ENCODE assay signal across 8 mouse cellular contexts in the genomic region with DNA sequence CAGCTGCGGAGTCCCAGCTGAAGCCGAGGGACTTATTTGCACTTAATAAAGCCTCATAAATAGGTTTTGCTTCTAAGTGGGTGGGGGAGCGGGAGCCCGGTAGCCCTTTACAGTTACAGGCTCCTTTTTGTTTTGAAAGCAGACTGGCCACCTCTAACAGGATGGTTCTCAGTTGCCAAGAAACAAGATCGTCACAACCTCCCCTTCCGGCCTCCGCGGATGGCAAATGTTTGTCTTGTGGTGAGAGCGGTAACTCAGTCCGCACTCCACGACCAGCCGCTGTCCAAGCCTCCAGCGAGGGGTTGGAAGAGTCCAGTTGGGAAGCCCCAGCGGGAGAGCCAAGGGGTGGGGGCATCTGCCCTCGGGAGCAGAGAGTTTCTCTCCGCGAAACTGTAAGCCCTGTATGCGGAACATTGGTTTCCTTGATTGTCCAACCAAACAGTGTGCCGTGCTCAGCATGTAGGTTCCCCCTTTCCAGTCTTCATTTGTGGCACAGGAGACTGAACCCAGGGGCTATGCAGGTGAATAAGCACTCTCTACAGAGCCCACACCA.
DNase-seq lines count a peak whose midpoint lies in the region; ATAC-seq and TF ChIP-seq lines count a peak whose summit lies in the region.

No protein-coding gene starts in this region.

- no peak for ATAC-seq in heart, embryonic 14.5 days (ENCODE audit: insufficient number of reproducible peaks, insufficient read depth, low FRiP score, low read depth)
- ATAC-seq in erythroblast, adult 5-6 weeks (replicated peaks; ENCODE audit: low FRiP score, poor library complexity, severe bottlenecking), result no peak

- no peaks in the 10 kb centered on the region for H3K9me3 ChIP-seq in heart, embryonic 10.5 days
- H3K9me3 ChIP-seq in heart, embryonic 14.5 days (ENCODE audit: control insufficient read depth, low read length), result no peaks in the 10 kb centered on the region

- no peak for DNase-seq in heart, embryonic 10.5 days (ENCODE audit: low spot score)
- no peak for DNase-seq in heart, postnatal 36 days
- peak; percentile 86 for DNase-seq in brain, embryonic 14.5 days (ENCODE audit: low read depth)
- DNase-seq in layer of hippocampus, adult 8-10 months (ENCODE audit: low spot score in 2 of 2), result peak; percentile 13 to 32
- peak; percentile 22 for DNase-seq in lung, postnatal 36 days
- peak; percentile 47 for DNase-seq in retina, embryonic 14.5 days (ENCODE audit: low spot score)

- peak overlapping the region; percentile 60 for H3K9ac ChIP-seq in heart, embryonic 14.5 days (ENCODE audit: low read length)

- no peaks in the 10 kb centered on the region for H3K27me3 ChIP-seq in heart, embryonic 10.5 days (ENCODE audit: insufficient read depth, poor library complexity, severe bottlenecking)
- H3K27me3 ChIP-seq in heart, embryonic 14.5 days (ENCODE audit: control insufficient read depth, insufficient read depth, low read length), result no peaks in the 10 kb centered on the region

- peaks cover 6% of the 10 kb centered on the region; the same call in 1 of the 2 replicates for H3K4me1 ChIP-seq in heart, embryonic 10.5 days
- peaks cover 0 to 2% of the 10 kb centered on the region in 2 experiments; a peak in 1 of 4 replicates for H3K4me1 ChIP-seq in heart, embryonic 14.5 days (ENCODE audit: control insufficient read depth in 2 of 2, insufficient read depth in 2 of 2, low read length in 2 of 2)

- H3K4me3 ChIP-seq in heart, embryonic 10.5 days, result peak overlapping the region; percentile 50
- peak overlapping the region; percentile 38 to 41 for H3K4me3 ChIP-seq in heart, embryonic 14.5 days (ENCODE audit: control insufficient read depth in 1 of 2, insufficient read depth in 1 of 2, low read depth in 1 of 2, low read length in 2 of 2)

- H3K36me3 ChIP-seq in heart, embryonic 10.5 days, result no peaks in the 10 kb centered on the region
- no peaks in the 10 kb centered on the region for H3K36me3 ChIP-seq in heart, embryonic 14.5 days (ENCODE audit: control insufficient read depth, insufficient read depth, low read length)

- intact Hi-C loops in heart, postnatal 36 days (cut with DNase I), result no loop called here

- H3K4me2 ChIP-seq in heart, embryonic 14.5 days (ENCODE audit: low read length), result peak overlapping the region; percentile 74

- 22% methylated on average over 19 of the region's 19 CpGs for WGBS in heart, embryonic 10.5 days
- WGBS in heart, embryonic 14.5 days, result 10% methylated on average over 19 of the region's 19 CpGs

- TF ChIP-seq CTCF in brain, embryonic 14.5 days (IDR thresholded peaks at IDR 0.05; ENCODE audit: borderline replicate concordance, extremely low read depth, insufficient read depth, insufficient read length), result no peak

- TF ChIP-seq POLR2A in brain, embryonic 14.5 days (IDR thresholded peaks at IDR 0.05; ENCODE audit: borderline replicate concordance, extremely low read depth, insufficient read depth, insufficient read length, poor library complexity, severe bottlenecking), result no peak

- H3K27ac ChIP-seq in heart, embryonic 10.5 days, result peak overlapping the region; percentile 60; the same call in 1 of the 2 replicates
- no peak overlapping the region for H3K27ac ChIP-seq in heart, embryonic 14.5 days (replicated peaks in 1 of 2; ENCODE audit: control insufficient read depth in 1 of 2, insufficient read depth in 1 of 2, low read depth in 2 of 2, low read length in 2 of 2)

Comparison
In these comparisons a context has a peak if more than half of its experiments do, and no peak if none do; other contexts are left out.
1. DNase-seq: peak in brain, embryonic 14.5 days (single experiment), layer of hippocampus, adult 8-10 months (2 of 2), lung, postnatal 36 days (single experiment) and retina, embryonic 14.5 days (single experiment); none in heart, embryonic 10.5 days (single experiment) and heart, postnatal 36 days (0 of 2).